Mouse (Mus musculus) embryonic facial prominence, embryonic 14.5 days (tissue): Measurements from ENCODE around the gene Snx3. TPM values are rescaled to one million over a fixed set of nuclear protein-coding genes. Genes with fewer than 3 reads are reported as not detected.
A peak's percentile ranks its signal among the peaks of the same experiment; 100 is the strongest.

Experiments
- ATAC-seq: fragments of 200-750 bp; cut with Nextera tagmentation; 2 replicates; pipeline ENCODE4 v1.8.0; 2017; ENCODE audit warnings: low read depth, moderate number of reproducible peaks, moderate TSS enrichment
- DNase-seq: peaks from one replicate; pipeline ENCODE4 v3.0.0-alpha.2; 2015; ENCODE audit warnings: low spot score
- H3K27ac ChIP-seq: fragments of 300-500 bp; sonication (generic); replicated peaks from 2 replicates; pipeline ENCODE4 v1.5.1; 2014; ENCODE audit warnings: low read depth, mild to moderate bottlenecking, low read length, moderate library complexity
- H3K27me3 ChIP-seq: fragments of 300-500 bp; sonication (generic); replicated peaks from 2 replicates; pipeline ENCODE4 v1.6.1; 2014; ENCODE audit warnings: low read length; ENCODE audit not compliant: control insufficient read depth, insufficient read depth
- H3K36me3 ChIP-seq: fragments of 300-500 bp; sonication (generic); 2 replicates; pipeline ENCODE4 v1.6.1; 2014; ENCODE audit warnings: low read length, mixed read lengths; ENCODE audit not compliant: control insufficient read depth, insufficient read depth
- H3K4me1 ChIP-seq: fragments of 300-500 bp; sonication (generic); 2 replicates; pipeline ENCODE4 v1.6.1; 2014; ENCODE audit warnings: antibody characterized with exemption, low read length; ENCODE audit not compliant: control insufficient read depth, insufficient read depth
- H3K4me2 ChIP-seq: fragments of 300-500 bp; sonication (generic); 2 replicates; pipeline ENCODE4 v1.6.1; 2014; ENCODE audit warnings: low read depth, mild to moderate bottlenecking, low read length, moderate library complexity, mixed read lengths
- H3K4me3 ChIP-seq: fragments of 300-500 bp; sonication (generic); 2 replicates; pipeline ENCODE4 v1.5.1; 2014; ENCODE audit warnings: low read depth, mild to moderate bottlenecking, low read length
- H3K9ac ChIP-seq: fragments of 300-500 bp; sonication (generic); 2 replicates; pipeline ENCODE4 v1.6.1; 2014; ENCODE audit warnings: low read depth, mild to moderate bottlenecking, low read length, moderate library complexity, mixed read lengths
- H3K9me3 ChIP-seq: fragments of 300-500 bp; sonication (generic); 2 replicates; pipeline ENCODE4 v1.6.1; 2016; ENCODE audit warnings: low read length; ENCODE audit not compliant: control insufficient read depth
- WGBS: fragments of 180-500 bp; shearing (Covaris S2); extraction: QIAGEN DNeasy Blood & Tissue Kit; methylation state at CpG from one replicate; pipeline ENCODE4 v1.1.7; 2014; 5-methylcytosine and 5-hydroxymethylcytosine counted together
- polyA plus RNA-seq: library from polyadenylated mRNA; unstranded; fragments of >200 nt; fragmentation: Nextera tagmentation; extraction: Ambion mirVana; gene quantifications from 2 replicates; pipeline ENCODE4 v1.2.1, GENCODE M21; 2014

The Snx3 gene
- 326 TPM in 2 replicates for polyA plus RNA-seq

DNA sequence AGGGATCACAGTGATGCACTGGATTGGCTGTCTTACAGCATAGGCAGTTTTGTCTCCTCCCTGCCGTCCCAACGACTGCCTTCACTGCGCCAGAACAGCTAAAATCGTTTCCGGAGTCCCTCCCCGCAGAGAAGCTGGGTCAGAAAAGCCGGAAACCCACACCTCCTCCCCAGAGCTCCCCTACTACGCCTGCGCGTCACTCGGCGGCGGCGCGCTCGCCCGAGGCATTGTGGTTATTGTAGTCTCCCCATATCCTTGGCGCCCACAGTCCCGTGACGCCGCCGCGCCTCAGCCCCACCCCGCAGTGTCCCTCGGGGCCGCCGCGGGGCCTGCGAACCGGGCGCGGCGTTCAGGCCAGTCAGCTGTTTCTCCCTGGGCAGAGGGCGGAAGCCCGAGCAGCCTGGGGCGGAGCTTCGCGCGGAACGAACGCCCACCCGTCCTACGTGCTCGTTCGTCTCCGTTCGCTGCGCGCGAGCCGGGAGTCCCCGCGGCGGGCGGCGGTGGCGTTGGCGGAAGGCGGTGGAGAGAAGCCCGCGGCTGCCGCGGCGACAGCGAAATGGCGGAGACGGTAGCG lies at the start of gene Snx3:
Gene Snx3, plus strand, starts transcription at position 256 of the 574 bp plus-strand sequence.
- peak; percentile 98 for DNase-seq
- H3K27me3 ChIP-seq: no peaks in the 10 kb centered on the region
- peak within 1 kb of the TSS; percentile 95 for H3K9ac ChIP-seq
- no peaks in the 10 kb centered on the region for H3K4me1 ChIP-seq
- H3K4me2 ChIP-seq: peak within 1 kb of the TSS; percentile 80
- peaks cover 7% of the 10 kb centered on the region; the same call in 1 of the 2 replicates for H3K36me3 ChIP-seq
- H3K9me3 ChIP-seq: no peaks in the 10 kb centered on the region
- peak within 1 kb of the TSS; percentile 99 for H3K27ac ChIP-seq
- under 1% methylated on average over 28 of the region's 68 CpGs for WGBS
- peak; percentile 98 for ATAC-seq
- peak within 1 kb of the TSS; percentile 96 for H3K4me3 ChIP-seq

DNA sequence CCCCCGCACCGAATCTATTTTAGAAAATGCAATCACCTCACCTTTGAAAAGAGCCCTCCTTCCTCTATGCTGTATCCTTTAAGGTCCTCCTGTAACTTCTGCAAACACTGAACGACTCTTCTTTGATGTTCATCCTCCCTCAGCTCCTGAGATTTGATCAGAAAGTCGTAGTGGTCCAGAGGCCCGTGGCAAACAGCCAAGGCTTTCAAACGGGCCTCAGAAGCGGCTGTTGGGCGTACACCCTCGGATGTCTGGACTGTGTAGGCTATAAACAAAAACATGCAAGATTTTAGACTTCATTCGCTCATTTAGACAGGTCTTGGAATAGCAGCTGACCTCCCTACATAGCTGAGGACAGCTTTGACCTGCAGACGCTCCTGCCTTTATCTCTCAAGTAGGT lies 47.6 kb upstream of the Snx3 start:
- H3K27me3 ChIP-seq: no peaks in the 10 kb centered on the region
- no peak for DNase-seq
- peaks cover 7% of the 10 kb centered on the region; the same call in 1 of the 2 replicates for H3K4me1 ChIP-seq
- H3K27ac ChIP-seq: no peak overlapping the region
- peaks cover 11% of the 10 kb centered on the region; the same call in 1 of the 2 replicates for H3K36me3 ChIP-seq
- no peak overlapping the region for H3K4me2 ChIP-seq
- WGBS: 63% methylated on average over 11 of the region's 11 CpGs
- peaks cover 8% of the 10 kb centered on the region; the same call in 1 of the 2 replicates for H3K9me3 ChIP-seq
- no peak overlapping the region for H3K4me3 ChIP-seq
- no peak for ATAC-seq
- H3K9ac ChIP-seq: no peak overlapping the region

DNA sequence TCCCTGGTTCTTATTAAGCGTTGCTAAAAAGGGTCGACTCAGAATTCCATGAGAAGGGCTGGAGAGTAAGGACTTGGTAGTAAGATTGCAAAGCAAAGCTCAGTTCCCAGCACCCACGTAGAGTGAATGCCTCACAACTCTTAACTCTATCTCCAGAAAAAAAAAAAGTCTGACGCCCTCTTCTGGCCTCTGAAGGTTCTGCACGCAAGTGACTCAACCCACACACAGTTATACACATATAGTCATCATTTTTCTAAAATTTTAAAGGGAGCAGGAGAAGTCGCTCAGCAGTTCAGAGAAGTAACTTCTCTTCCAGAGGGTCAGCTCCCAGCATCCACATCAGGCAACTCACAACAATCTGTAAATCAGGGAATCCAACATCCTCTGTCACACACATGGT lies 47.1 kb upstream of the Snx3 start:
- Histone ChIP-seq H3K9ac (no peak overlapping the region), H3K4me1 (peaks cover 7% of the 10 kb centered on the region; the same call in 1 of the 2 replicates), H3K4me2 (no peak overlapping the region), H3K9me3 (peaks cover 12% of the 10 kb centered on the region; the same call in 1 of the 2 replicates), H3K27ac (no peak overlapping the region), H3K36me3 (peaks cover 13% of the 10 kb centered on the region; the same call in 1 of the 2 replicates), H3K4me3 (no peak overlapping the region), H3K27me3 (no peaks in the 10 kb centered on the region)
- no peak for DNase-seq
- no peak for ATAC-seq
- 84% methylated on average over 6 of the region's 6 CpGs for WGBS

DNA sequence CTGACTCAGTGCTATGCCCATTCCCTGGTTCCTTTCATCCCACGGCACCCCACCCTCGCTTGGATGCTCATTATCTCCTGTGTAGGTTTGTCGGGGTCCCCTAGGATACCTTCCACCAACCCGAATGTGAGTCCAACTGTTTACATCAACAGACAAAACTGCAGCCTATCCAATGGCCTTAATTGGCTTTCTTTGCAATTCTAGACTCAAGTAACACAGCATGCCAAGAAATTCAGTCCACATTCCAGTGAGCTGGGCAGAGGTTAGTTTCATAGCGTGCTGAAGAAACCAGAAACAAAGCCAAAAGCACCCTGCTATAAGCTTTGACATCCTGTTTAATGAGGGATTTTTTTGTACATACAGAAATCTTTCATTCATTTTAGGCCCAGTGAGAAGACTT lies 45.8 kb upstream of the Snx3 start:
- peak; percentile 78 for DNase-seq

DNA sequence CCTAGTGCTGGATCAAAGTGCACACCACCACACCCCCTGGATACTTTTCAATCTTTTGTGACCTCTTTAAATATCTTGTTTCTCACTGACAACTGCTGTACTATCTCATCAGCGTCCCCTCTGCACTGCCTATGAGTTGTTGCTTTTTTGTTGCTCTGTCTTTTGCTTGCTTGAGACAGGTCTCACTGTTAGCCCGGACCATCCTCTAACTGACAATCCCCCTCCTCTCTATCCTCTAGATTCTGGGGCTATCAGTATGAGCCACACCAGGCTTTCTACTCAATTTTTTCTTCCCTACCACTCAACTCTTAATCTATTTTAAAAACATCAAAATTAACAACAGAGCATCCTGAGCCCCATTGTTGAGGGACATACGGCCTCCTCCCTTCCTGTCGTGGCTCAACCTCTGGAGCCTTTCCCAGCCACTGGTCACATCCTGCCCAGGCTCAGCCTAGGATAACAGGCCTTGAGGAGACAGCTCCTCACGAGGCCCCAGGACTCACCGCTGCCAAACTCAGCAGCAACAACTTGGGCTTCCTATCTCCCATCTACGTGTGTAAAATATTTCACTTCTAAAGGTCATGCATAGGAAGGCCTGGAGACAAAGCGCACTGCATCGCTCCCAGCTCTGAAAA lies 44.2 kb upstream of the Snx3 start:
- no peak overlapping the region for H3K9ac ChIP-seq
- ATAC-seq: 0 out of 2 replicates have a peak, but pooled peaks have one; percentile 37

More for the DNA sequence above, 45.8 kb upstream of the Snx3 start:
- Histone ChIP-seq H3K36me3 (peaks cover 18% of the 10 kb centered on the region; the same call in 1 of the 2 replicates), H3K4me1 (peaks cover 7% of the 10 kb centered on the region; the same call in 1 of the 2 replicates), H3K9me3 (peaks cover 15% of the 10 kb centered on the region; the same call in 1 of the 2 replicates), H3K27ac (peak overlapping the region; percentile 33; the same call in 1 of the 2 replicates), H3K27me3 (no peaks in the 10 kb centered on the region), H3K4me2 (no peak overlapping the region), H3K9ac (no peak overlapping the region), H3K4me3 (no peak overlapping the region)
- ATAC-seq: no peak; the same call in 1 of the 2 replicates
- WGBS: 51% methylated on average over 5 of the region's 5 CpGs

DNA sequence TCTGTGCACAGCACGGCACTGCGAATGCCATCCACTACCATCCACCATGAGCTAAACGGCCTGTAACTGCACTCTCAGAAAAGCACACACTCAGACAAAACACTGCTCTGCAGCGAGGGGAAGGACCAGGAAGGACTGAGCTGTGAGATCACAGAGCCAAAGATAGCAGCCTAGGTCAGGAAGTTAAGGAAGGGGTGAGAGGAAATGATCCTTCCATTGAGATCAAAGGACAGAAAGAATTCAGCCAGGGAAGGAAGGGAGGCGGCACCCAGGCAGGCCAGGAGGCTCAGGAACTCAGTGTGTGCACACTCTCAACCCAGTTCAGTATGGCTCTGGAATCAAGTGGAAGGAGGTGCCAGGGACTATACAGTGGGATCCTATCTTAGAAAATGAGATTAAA lies 37.6 kb upstream of the Snx3 start:
- no peak overlapping the region for H3K4me2 ChIP-seq
- 0 out of 2 replicates have a peak, but pooled peaks cover 6% of the 10 kb centered on the region for H3K9me3 ChIP-seq
- ATAC-seq (no peak), DNase-seq (peak; percentile 33)
- H3K4me1 ChIP-seq: peaks cover 3% of the 10 kb centered on the region; the same call in 1 of the 2 replicates
- 0 out of 2 replicates have a peak, but pooled peaks cover 7% of the 10 kb centered on the region for H3K36me3 ChIP-seq
- H3K27me3 ChIP-seq: no peaks in the 10 kb centered on the region
- H3K27ac ChIP-seq: no peak overlapping the region
- H3K9ac ChIP-seq: no peak overlapping the region
- no peak overlapping the region for H3K4me3 ChIP-seq
- WGBS: 46% methylated on average over 5 of the region's 5 CpGs

More for the DNA sequence above, 44.2 kb upstream of the Snx3 start:
- Histone ChIP-seq H3K27ac (peak overlapping the region; percentile 48), H3K36me3 (peaks cover 17% of the 10 kb centered on the region; the same call in 1 of the 2 replicates), H3K4me3 (no peak overlapping the region), H3K9me3 (peaks cover 15% of the 10 kb centered on the region; the same call in 1 of the 2 replicates), H3K27me3 (no peaks in the 10 kb centered on the region), H3K4me2 (no peak overlapping the region), H3K4me1 (peaks cover 7% of the 10 kb centered on the region; the same call in 1 of the 2 replicates)
- DNase-seq: peak; percentile 48
- 70% methylated on average over 9 of the region's 9 CpGs for WGBS

DNA sequence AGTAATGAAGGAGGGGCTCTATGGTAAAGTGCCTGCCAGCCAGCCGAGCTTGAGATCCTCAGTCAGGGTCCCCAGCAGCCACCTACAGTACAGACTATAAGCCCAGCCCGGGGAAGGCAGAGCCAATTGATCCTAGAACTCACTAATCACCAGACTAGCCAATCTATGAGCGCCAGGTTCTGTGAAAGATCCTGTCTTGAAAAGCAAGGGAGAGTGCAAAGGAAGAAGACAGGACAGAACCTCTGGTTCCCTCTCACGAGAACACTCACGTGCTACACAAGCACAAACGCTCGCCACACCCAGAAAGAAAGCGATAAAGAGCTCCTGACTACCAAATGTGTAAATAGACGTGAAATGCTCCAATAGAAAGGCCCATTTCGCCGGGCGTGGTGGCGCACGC lies 37.0 kb upstream of the Snx3 start:
- H3K4me3 ChIP-seq: no peak overlapping the region
- no peak overlapping the region for H3K4me2 ChIP-seq
- H3K9ac ChIP-seq: no peak overlapping the region
- H3K4me1 ChIP-seq: peaks cover 3% of the 10 kb centered on the region; the same call in 1 of the 2 replicates
- DNase-seq (no peak), ATAC-seq (no peak)
- 72% methylated on average over 14 of the region's 14 CpGs for WGBS
- 0 out of 2 replicates have a peak, but pooled peaks cover 2% of the 10 kb centered on the region for H3K9me3 ChIP-seq
- no peak overlapping the region for H3K27ac ChIP-seq
- H3K27me3 ChIP-seq: no peaks in the 10 kb centered on the region
- H3K36me3 ChIP-seq: 0 out of 2 replicates have a peak, but pooled peaks cover 4% of the 10 kb centered on the region

DNA sequence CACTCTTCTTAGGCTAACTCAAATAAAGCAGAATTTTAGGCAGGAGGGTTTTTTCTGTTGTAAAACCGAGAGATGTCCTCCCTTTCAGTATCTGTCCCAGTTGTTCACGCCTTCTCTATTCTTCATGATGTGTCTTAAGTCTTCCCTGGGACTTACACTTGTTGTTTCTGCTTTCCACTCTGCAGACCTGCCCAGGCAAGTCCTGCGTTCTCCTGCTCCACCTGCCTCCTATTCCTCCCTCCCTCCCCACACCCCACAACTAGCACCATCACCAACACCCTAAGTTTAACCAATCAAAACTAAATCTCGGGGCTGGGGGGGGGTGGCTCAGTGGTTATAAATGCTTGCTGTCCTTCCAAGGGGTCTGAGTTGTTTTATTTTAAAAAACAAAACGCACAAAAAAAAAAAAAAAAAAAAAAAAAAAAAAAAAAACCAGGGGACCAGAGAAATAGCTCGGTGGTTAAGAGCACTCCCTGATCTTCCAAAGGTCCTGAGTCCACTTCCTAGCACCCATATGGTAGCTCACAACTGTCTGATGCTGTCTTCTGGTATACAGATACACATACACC lies 26.8 kb upstream of the Snx3 start:
- no peaks in the 10 kb centered on the region for H3K36me3 ChIP-seq
- DNase-seq: peak; percentile 39
- H3K9me3 ChIP-seq: no peaks in the 10 kb centered on the region
- H3K4me2 ChIP-seq: no peak overlapping the region
- no peak for ATAC-seq
- WGBS: 72% methylated on average over 6 of the region's 6 CpGs
- H3K27me3 ChIP-seq: no peaks in the 10 kb centered on the region
- H3K27ac ChIP-seq: no peak overlapping the region
- H3K9ac ChIP-seq: no peak overlapping the region
- no peaks in the 10 kb centered on the region for H3K4me1 ChIP-seq
- H3K4me3 ChIP-seq: no peak overlapping the region
